Mouse (Mus musculus) liver, postnatal 0 days (tissue): ENCODE results near the gene Irs4. TPM values are rescaled to one million over a fixed set of nuclear protein-coding genes. Genes with fewer than 3 reads are reported as not detected.

Source experiments
- ATAC-seq: fragments of 200-750 bp; cut with Nextera tagmentation; 2 replicates; pipeline ENCODE4 v1.8.0; 2017; ENCODE audit warnings: mild to moderate bottlenecking, moderate library complexity
- DNase-seq: peaks from one replicate; pipeline ENCODE4 v3.0.0-alpha.2; 2016
- H3K27ac ChIP-seq: fragments of 300-500 bp; sonication (generic); 2 replicates; pipeline ENCODE4 v1.5.1; 2014; ENCODE audit warnings: antibody characterized with exemption, moderate library complexity, mild to moderate bottlenecking, low read depth
- H3K27me3 ChIP-seq: fragments of 300-500 bp; sonication (generic); 2 replicates; pipeline ENCODE4 v1.6.1; 2014; ENCODE audit warnings: low read length, control low read depth, mixed read lengths; ENCODE audit not compliant: insufficient read depth
- H3K36me3 ChIP-seq: fragments of 300-500 bp; sonication (generic); replicated peaks from 2 replicates; pipeline ENCODE4 v1.6.1; 2014; ENCODE audit warnings: mild to moderate bottlenecking, control low read depth, low read length, moderate library complexity, mixed read lengths; ENCODE audit not compliant: insufficient read depth
- H3K4me1 ChIP-seq: fragments of 300-500 bp; sonication (generic); 2 replicates; pipeline ENCODE4 v1.6.1; 2014; ENCODE audit warnings: antibody characterized with exemption, mild to moderate bottlenecking, control low read depth; ENCODE audit not compliant: insufficient read depth
- H3K4me2 ChIP-seq: fragments of 300-500 bp; sonication (generic); 2 replicates; pipeline ENCODE4 v1.6.1; 2014; ENCODE audit warnings: low read depth, mild to moderate bottlenecking, low read length, moderate library complexity, mixed read lengths
- H3K4me3 ChIP-seq: fragments of 300-500 bp; sonication (generic); 2 replicates; pipeline ENCODE4 v1.5.1; 2014; ENCODE audit warnings: low read depth, low read length
- H3K9ac ChIP-seq: fragments of 300-500 bp; sonication (generic); replicated peaks from 2 replicates; pipeline ENCODE4 v1.6.1; 2014; ENCODE audit warnings: mild to moderate bottlenecking, moderate library complexity
- H3K9me3 ChIP-seq: fragments of 300-500 bp; sonication (generic); 2 replicates; pipeline ENCODE4 v1.6.1; 2016; ENCODE audit warnings: mild to moderate bottlenecking, control low read depth, low read length, mixed read lengths
- CTCF ChIP-seq: sonication (generic); IDR thresholded peaks from 2 replicates; pipeline ENCODE4 v1.5.1; 2016; ENCODE audit warnings: antibody characterized with exemption, low read depth
- EP300 ChIP-seq: IDR thresholded peaks from 2 replicates; pipeline ENCODE4 v1.6.1; 2016; ENCODE audit warnings: antibody characterized with exemption, low read depth, mild to moderate bottlenecking
- WGBS: fragments of 180-500 bp; shearing (Covaris S2); extraction: QIAGEN DNeasy Blood & Tissue Kit; methylation state at CpG from one replicate; pipeline ENCODE4 v1.1.7; 2014; ENCODE audit not compliant: insufficient replicate concordance; 5-methylcytosine and 5-hydroxymethylcytosine counted together
- polyA plus RNA-seq: library from polyadenylated mRNA; unstranded; fragments of >200 nt; fragmentation: Nextera tagmentation; extraction: Ambion mirVana; gene quantifications from 2 replicates; pipeline ENCODE4 v1.2.1, GENCODE M21; 2015

Gene Irs4
- not detected in 2 replicates for polyA plus RNA-seq

GRCm38 (mm10) chrX:141724937-141725918, at the start of gene Irs4:
Gene Irs4 (minus strand): TSS chrX:141725263.
- Histone ChIP-seq H3K36me3 (no peaks in the 10 kb centered on the region), H3K4me3 (no peak within 1 kb of the TSS), H3K4me1 (no peaks in the 10 kb centered on the region), H3K27ac (no peak within 1 kb of the TSS), H3K27me3 (peaks cover 67% of the 10 kb centered on the region), H3K9me3 (no peaks in the 10 kb centered on the region), H3K4me2 (peak within 1 kb of the TSS; percentile 47), H3K9ac (no peak within 1 kb of the TSS)
- WGBS: 23% methylated on average over 47 of the region's 51 CpGs
- TF ChIP-seq CTCF (no peak), EP300 (no peak)
- ATAC-seq: no peak
- DNase-seq: peak; percentile 11

- Histone ChIP-seq H3K9ac (no peak overlapping the region), H3K4me3 (no peak overlapping the region), H3K4me1 (no peaks in the 10 kb centered on the region), H3K4me2 (no peak overlapping the region), H3K9me3 (no peaks in the 10 kb centered on the region), H3K27me3 (no peaks in the 10 kb centered on the region), H3K27ac (no peak overlapping the region), H3K36me3 (no peaks in the 10 kb centered on the region)
- ATAC-seq: no peak
- no peak for TF ChIP-seq EP300
- TF ChIP-seq CTCF: no peak
- 45% methylated on average over 2 of the region's 2 CpGs for WGBS
- no peak for DNase-seq
Measured at GRCm38 (mm10) chrX:141750360-141750759, 25.3 kb upstream of the Irs4 start.

GRCm38 (mm10) chrX:141729570-141729969, 4.5 kb upstream of the Irs4 start:
- Histone ChIP-seq H3K36me3 (no peaks in the 10 kb centered on the region), H3K4me2 (no peak overlapping the region), H3K9ac (no peak overlapping the region), H3K4me1 (no peaks in the 10 kb centered on the region), H3K4me3 (no peak overlapping the region), H3K9me3 (no peaks in the 10 kb centered on the region), H3K27ac (no peak overlapping the region), H3K27me3 (peaks cover 27% of the 10 kb centered on the region)
- no peak for DNase-seq
- no peak for ATAC-seq
- TF ChIP-seq EP300 (no peak), CTCF (no peak)
- 63% methylated on average over 5 of the region's 5 CpGs for WGBS

- no peak overlapping the region for H3K4me3 ChIP-seq
- H3K4me1 ChIP-seq: no peaks in the 10 kb centered on the region
- ATAC-seq (no peak), DNase-seq (no peak)
- H3K9ac ChIP-seq: no peak overlapping the region
- no peaks in the 10 kb centered on the region for H3K36me3 ChIP-seq
- no peaks in the 10 kb centered on the region for H3K9me3 ChIP-seq
- WGBS: 17% methylated on average over 52 of the region's 52 CpGs
- H3K4me2 ChIP-seq: no peak overlapping the region
- H3K27ac ChIP-seq: no peak overlapping the region
- no peak for TF ChIP-seq CTCF
- TF ChIP-seq EP300: no peak
- H3K27me3 ChIP-seq: peaks cover 69% of the 10 kb centered on the region
Measured at GRCm38 (mm10) chrX:141724391-141724891, 622 bp downstream of the Irs4 start.

- DNase-seq (peak; percentile 10), ATAC-seq (no peak)
- Histone ChIP-seq H3K27ac (no peak overlapping the region), H3K27me3 (peaks cover 70% of the 10 kb centered on the region), H3K4me1 (no peaks in the 10 kb centered on the region), H3K36me3 (no peaks in the 10 kb centered on the region), H3K4me2 (no peak overlapping the region), H3K9me3 (no peaks in the 10 kb centered on the region), H3K9ac (no peak overlapping the region), H3K4me3 (no peak overlapping the region)
- TF ChIP-seq CTCF: 0 out of 2 replicates have a peak, but pooled peaks have one; percentile 10
- no peak for TF ChIP-seq EP300
- WGBS: 26% methylated on average over 16 of the region's 16 CpGs
Measured at GRCm38 (mm10) chrX:141723936-141724335, 1.1 kb downstream of the Irs4 start.

- DNase-seq (peak; percentile 10), ATAC-seq (no peak)
- peak overlapping the region; percentile 24 for H3K4me3 ChIP-seq
- TF ChIP-seq CTCF (no peak), EP300 (no peak)
- WGBS: 16% methylated on average over 32 of the region's 33 CpGs
- peaks cover 64% of the 10 kb centered on the region for H3K27me3 ChIP-seq
- no peaks in the 10 kb centered on the region for H3K9me3 ChIP-seq
- no peak overlapping the region for H3K27ac ChIP-seq
- H3K4me2 ChIP-seq: peak overlapping the region; percentile 58
- H3K9ac ChIP-seq: no peak overlapping the region
- no peaks in the 10 kb centered on the region for H3K36me3 ChIP-seq
- no peaks in the 10 kb centered on the region for H3K4me1 ChIP-seq
Measured at GRCm38 (mm10) chrX:141721725-141722124, 3.3 kb downstream of the Irs4 start.

Other genes starting within 250 kb of the Irs4 start
- 0.53 and 0.62 TPM in 2 replicates for gene Col4a5, start 249.9 kb downstream of the Irs4 start, polyA plus RNA-seq
- not detected in 2 replicates for gene Gm15294, start 150.0 kb upstream of the Irs4 start, polyA plus RNA-seq